Comparison of ENCODE assay signal across 8 mouse cellular contexts in genomic region chr10:120938077-120938903, GRCm38 (mm10). TPM values are rescaled to one million over a fixed set of nuclear protein-coding genes. Genes with fewer than 3 reads are reported as not detected.
DNase-seq lines count a peak whose midpoint lies in the region; ATAC-seq lines count a peak whose summit lies in the region.

No protein-coding gene starts in this region.

- H3K27ac ChIP-seq in embryonic facial prominence, embryonic 14.5 days (replicated peaks; ENCODE audit: low read depth, low read length) = no peak overlapping the region
- H3K27ac ChIP-seq in hindbrain, embryonic 12.5 days = no peak overlapping the region
- no peak overlapping the region for H3K27ac ChIP-seq in midbrain, embryonic 16.5 days (ENCODE audit: low read length)

- DNase-seq in thymus, postnatal 0 days (ENCODE audit: low spot score) = peak; percentile 32
- DNase-seq in thymus, postnatal 10 days (ENCODE audit: low spot score in 2 of 2) = no peak
- DNase-seq in adrenal gland, postnatal 36 days = peak; percentile 57 to 67
- peak; percentile 64 for DNase-seq in embryonic facial prominence, embryonic 14.5 days (ENCODE audit: low spot score)
- DNase-seq in left cerebral cortex, postnatal 10 days (ENCODE audit: extremely low spot score in 1 of 2, low spot score in 2 of 2) = peak; percentile 43 to 45
- no peak for DNase-seq in urinary bladder, postnatal 4 days (ENCODE audit: low spot score in 2 of 2)

- ATAC-seq in embryonic facial prominence, embryonic 14.5 days (ENCODE audit: low read depth) = peak; percentile 47; the same call in 1 of the 2 replicates
- ATAC-seq in hindbrain, embryonic 12.5 days (ENCODE audit: low FRiP score) = peak; percentile 16; the same call in 1 of the 2 replicates
- ATAC-seq in midbrain, embryonic 16.5 days = peak; percentile 45; the same call in 1 of the 2 replicates

- H3K36me3 ChIP-seq in embryonic facial prominence, embryonic 14.5 days (ENCODE audit: control insufficient read depth, insufficient read depth, low read length) = 0 out of 2 replicates have a peak, but pooled peaks cover under 1% of the 10 kb centered on the region
- no peaks in the 10 kb centered on the region for H3K36me3 ChIP-seq in hindbrain, embryonic 12.5 days
- H3K36me3 ChIP-seq in midbrain, embryonic 16.5 days (ENCODE audit: control insufficient read depth, insufficient read depth, low read length) = no peaks in the 10 kb centered on the region

- H3K4me2 ChIP-seq in embryonic facial prominence, embryonic 14.5 days (ENCODE audit: low read depth, low read length) = no peak overlapping the region
- H3K4me2 ChIP-seq in hindbrain, embryonic 12.5 days (replicated peaks) = no peak overlapping the region
- H3K4me2 ChIP-seq in midbrain, embryonic 16.5 days (ENCODE audit: low read length) = no peak overlapping the region

- no peak overlapping the region for H3K4me3 ChIP-seq in embryonic facial prominence, embryonic 14.5 days (ENCODE audit: low read depth, low read length)
- H3K4me3 ChIP-seq in hindbrain, embryonic 12.5 days = no peak overlapping the region
- H3K4me3 ChIP-seq in midbrain, embryonic 16.5 days (ENCODE audit: low read depth, low read length) = no peak overlapping the region

- H3K9ac ChIP-seq in embryonic facial prominence, embryonic 14.5 days (ENCODE audit: low read depth, low read length) = no peak overlapping the region
- H3K9ac ChIP-seq in hindbrain, embryonic 12.5 days = no peak overlapping the region
- H3K9ac ChIP-seq in midbrain, embryonic 16.5 days (ENCODE audit: low read depth, low read length) = no peak overlapping the region

- H3K9me3 ChIP-seq in embryonic facial prominence, embryonic 14.5 days (ENCODE audit: control insufficient read depth, low read length) = no peaks in the 10 kb centered on the region
- H3K9me3 ChIP-seq in hindbrain, embryonic 12.5 days (replicated peaks) = no peaks in the 10 kb centered on the region
- no peaks in the 10 kb centered on the region for H3K9me3 ChIP-seq in midbrain, embryonic 16.5 days (replicated peaks; ENCODE audit: control insufficient read depth, low read length, poor library complexity, severe bottlenecking)

- no peaks in the 10 kb centered on the region for H3K27me3 ChIP-seq in embryonic facial prominence, embryonic 14.5 days (replicated peaks; ENCODE audit: control insufficient read depth, insufficient read depth, low read length)
- H3K27me3 ChIP-seq in hindbrain, embryonic 12.5 days = no peaks in the 10 kb centered on the region
- no peaks in the 10 kb centered on the region for H3K27me3 ChIP-seq in midbrain, embryonic 16.5 days (ENCODE audit: control insufficient read depth, insufficient read depth, low read depth, low read length)

- 51% methylated on average over 19 of the region's 19 CpGs for WGBS in embryonic facial prominence, embryonic 14.5 days
- WGBS in hindbrain, embryonic 12.5 days = 58% methylated on average over 19 of the region's 19 CpGs
- 45% methylated on average over 19 of the region's 19 CpGs for WGBS in midbrain, embryonic 16.5 days

- intact Hi-C loops in left cerebral cortex, postnatal 10 days (cut with DNase I) = loop anchor here (5.0 kb wide), 3 partner anchors 39 to 319 kb away; partner anchors contain the start of genes Lemd3 and Wif1

- no peaks in the 10 kb centered on the region for H3K4me1 ChIP-seq in embryonic facial prominence, embryonic 14.5 days (ENCODE audit: control insufficient read depth, insufficient read depth, low read length)
- no peaks in the 10 kb centered on the region for H3K4me1 ChIP-seq in hindbrain, embryonic 12.5 days
- H3K4me1 ChIP-seq in midbrain, embryonic 16.5 days (ENCODE audit: control insufficient read depth, insufficient read depth, low read length) = peaks cover 3% of the 10 kb centered on the region; the same call in 1 of the 2 replicates

RNA-seq across cellular contexts. Expression of gene Msrb3, which starts 39.4 kb away (rescaled TPM):
- 2.3 and 3.3 TPM in 2 replicates for polyA plus RNA-seq in thymus, postnatal 0 days (2015; fragmentation: Nextera tagmentation; extraction: Ambion mirVana)
- total RNA-seq in adrenal gland, postnatal 36 days (2021) = 10 to 100 TPM; 47.1 to 68.1 TPM
- polyA plus RNA-seq in embryonic facial prominence, embryonic 14.5 days (2014; fragmentation: Nextera tagmentation; extraction: Ambion mirVana) = 10.1 and 13.6 TPM in 2 replicates
- polyA plus RNA-seq in hindbrain, embryonic 12.5 days (2016; fragmentation: Nextera tagmentation; extraction: Ambion mirVana) = 6.3 TPM in 2 replicates
- 1 to 10 TPM; 4.2 to 4.3 TPM for total RNA-seq in left cerebral cortex, postnatal 10 days (2021)
- polyA plus RNA-seq in midbrain, embryonic 16.5 days (2015; fragmentation: Nextera tagmentation; extraction: Ambion mirVana) = 1.0 and 1.3 TPM in 2 replicates

RNA-seq across cellular contexts. Expression of gene Lemd3, which starts 40.8 kb away (rescaled TPM):
- polyA plus RNA-seq in thymus, postnatal 0 days (2015; fragmentation: Nextera tagmentation; extraction: Ambion mirVana) = 2.9 and 3.6 TPM in 2 replicates
- 10 to 100 TPM; 23.9 to 25.0 TPM for total RNA-seq in adrenal gland, postnatal 36 days (2021)
- polyA plus RNA-seq in embryonic facial prominence, embryonic 14.5 days (2014; fragmentation: Nextera tagmentation; extraction: Ambion mirVana) = 6.3 and 6.6 TPM in 2 replicates
- 5.6 and 5.7 TPM in 2 replicates for polyA plus RNA-seq in hindbrain, embryonic 12.5 days (2016; fragmentation: Nextera tagmentation; extraction: Ambion mirVana)
- total RNA-seq in left cerebral cortex, postnatal 10 days (2021) = 10 to 100 TPM; 32.6 to 33.4 TPM
- 2.7 and 3.3 TPM in 2 replicates for polyA plus RNA-seq in midbrain, embryonic 16.5 days (2015; fragmentation: Nextera tagmentation; extraction: Ambion mirVana)

Comparison
In these comparisons a context has a peak if more than half of its experiments do, and no peak if none do; other contexts are left out.
1. DNase-seq: peak in thymus, postnatal 0 days (single experiment), adrenal gland, postnatal 36 days (2 of 2), embryonic facial prominence, embryonic 14.5 days (single experiment) and left cerebral cortex, postnatal 10 days (2 of 2); none in thymus, postnatal 10 days (0 of 2) and urinary bladder, postnatal 4 days (0 of 2).
2. Peak in every context shown above with its lines, with median percentiles within 50 percentile points of each other: ATAC-seq.